Mouse (Mus musculus): ENCODE results near the gene Casp3.
"Not testable (repeated sequence)": the region's sequence is repeated elsewhere in the genome, so short reads cannot be mapped to it uniquely, and the experiment has no call there.

Gene Casp3

GRCm38 (mm10) chr8:46616879-46617689, at the start of gene Casp3, which contains the start of gene Primpol:
TSS of gene Casp3 (plus strand) at chr8:46617291.
TSS of gene Primpol (minus strand) at chr8:46617212.
- peak; percentile 94 for DNase-seq (ENCODE audit: low read depth, low spot score)

GRCm38 (mm10) chr8:46567946-46568345, 49.1 kb upstream of the Casp3 start:
- DNase-seq (ENCODE audit: low read depth, low spot score): no peak

GRCm38 (mm10) chr8:46568942-46569341, 48.1 kb upstream of the Casp3 start:
- DNase-seq (ENCODE audit: low read depth, low spot score): no peak

- DNase-seq (ENCODE audit: low read depth, low spot score): no peak
These were observed 47.2 kb upstream of the Casp3 start for GRCm38 (mm10) chr8:46569659-46570441.

- DNase-seq (ENCODE audit: low read depth, low spot score): no peak
These were observed 46.4 kb upstream of the Casp3 start for GRCm38 (mm10) chr8:46570673-46571072.

- no peak for DNase-seq (ENCODE audit: low read depth, low spot score)
These were observed 43.6 kb upstream of the Casp3 start for GRCm38 (mm10) chr8:46573446-46573845.

GRCm38 (mm10) chr8:46573964-46574363, 43.1 kb upstream of the Casp3 start:
- DNase-seq (ENCODE audit: low read depth, low spot score): no peak

- DNase-seq (ENCODE audit: low read depth, low spot score): no peak
These were observed 38.3 kb upstream of the Casp3 start for GRCm38 (mm10) chr8:46578794-46579193.

GRCm38 (mm10) chr8:46584328-46584727, 32.8 kb upstream of the Casp3 start:
- not testable (repeated sequence) for DNase-seq (ENCODE audit: low read depth, low spot score)

- no peak for DNase-seq (ENCODE audit: low read depth, low spot score)
These were observed 31.5 kb upstream of the Casp3 start for GRCm38 (mm10) chr8:46585576-46585975.

- no peak for DNase-seq (ENCODE audit: low read depth, low spot score)
These were observed 29.2 kb upstream of the Casp3 start for GRCm38 (mm10) chr8:46587911-46588310.

GRCm38 (mm10) chr8:46588663-46589062, 28.4 kb upstream of the Casp3 start:
- DNase-seq (ENCODE audit: low read depth, low spot score): no peak

- no peak for DNase-seq (ENCODE audit: low read depth, low spot score)
These were observed 24.0 kb upstream of the Casp3 start for GRCm38 (mm10) chr8:46593067-46593466.

GRCm38 (mm10) chr8:46593772-46594171, 23.3 kb upstream of the Casp3 start:
- DNase-seq (ENCODE audit: low read depth, low spot score): no peak

GRCm38 (mm10) chr8:46595593-46595992, 21.5 kb upstream of the Casp3 start:
- no peak for DNase-seq (ENCODE audit: low read depth, low spot score)

- no peak for DNase-seq (ENCODE audit: low read depth, low spot score)
These were observed 20.6 kb upstream of the Casp3 start for GRCm38 (mm10) chr8:46596530-46596929.

GRCm38 (mm10) chr8:46597411-46597810, 19.7 kb upstream of the Casp3 start:
- DNase-seq (ENCODE audit: low read depth, low spot score): no peak

- no peak for DNase-seq (ENCODE audit: low read depth, low spot score)
These were observed 19.0 kb upstream of the Casp3 start for GRCm38 (mm10) chr8:46598114-46598513.

GRCm38 (mm10) chr8:46598753-46599152, 18.3 kb upstream of the Casp3 start:
- DNase-seq (ENCODE audit: low read depth, low spot score): no peak

- no peak for DNase-seq (ENCODE audit: low read depth, low spot score)
These were observed 17.7 kb upstream of the Casp3 start for GRCm38 (mm10) chr8:46599314-46599904.

- DNase-seq (ENCODE audit: low read depth, low spot score): peak; percentile 33
These were observed 16.0 kb upstream of the Casp3 start for GRCm38 (mm10) chr8:46600959-46601707.

- peak; percentile 27 for DNase-seq (ENCODE audit: low read depth, low spot score)
These were observed 13.5 kb upstream of the Casp3 start for GRCm38 (mm10) chr8:46603587-46603986.

All from forelimb bud, embryonic 11.5 days (tissue).